Mouse (Mus musculus) cerebellum, postnatal 36 days (tissue): Measurements from ENCODE around the gene Ntpcr.

Experiments
- DNase-seq, 2 experiments: peaks; one replicate each; pipeline ENCODE4 v3.0.0; 2021 to 2022; ENCODE audit warnings: mixed read lengths in 2 of 2

The Ntpcr gene

GRCm38 (mm10) chr8:125726986-125727385 is 2.8 kb upstream of the Ntpcr start:
- DNase-seq = no peak

- no peak for DNase-seq
Observed at GRCm38 (mm10) chr8:125727797-125728196, 2.0 kb upstream of the Ntpcr start.

GRCm38 (mm10) chr8:125733964-125734956 is 4.5 kb downstream of the Ntpcr start:
- peak; percentile 88 to 93 for DNase-seq

GRCm38 (mm10) chr8:125738956-125739355 is 9.2 kb downstream of the Ntpcr start:
- DNase-seq = no peak

- DNase-seq = no peak
Observed at GRCm38 (mm10) chr8:125740655-125741054, 10.9 kb downstream of the Ntpcr start.

- no peak for DNase-seq
Observed at GRCm38 (mm10) chr8:125741377-125741776, 11.6 kb downstream of the Ntpcr start.

GRCm38 (mm10) chr8:125741855-125742254 is 12.1 kb downstream of the Ntpcr start:
- DNase-seq = no peak

GRCm38 (mm10) chr8:125742406-125742805 is 12.6 kb downstream of the Ntpcr start:
- no peak for DNase-seq

GRCm38 (mm10) chr8:125744914-125745576 is 15.3 kb downstream of the Ntpcr start:
- DNase-seq = no peak

- DNase-seq = no peak
Observed at GRCm38 (mm10) chr8:125747390-125747789, 17.6 kb downstream of the Ntpcr start.

GRCm38 (mm10) chr8:125750846-125751245 is 21.1 kb downstream of the Ntpcr start:
- DNase-seq = no peak

- DNase-seq = peak; percentile 38 to 39
Observed at GRCm38 (mm10) chr8:125755896-125756295, 26.1 kb downstream of the Ntpcr start.

- peak; percentile 58 to 72 for DNase-seq
Observed at GRCm38 (mm10) chr8:125756391-125757105, 26.8 kb downstream of the Ntpcr start.

GRCm38 (mm10) chr8:125757106-125757496 is 27.3 kb downstream of the Ntpcr start:
- DNase-seq = no peak

GRCm38 (mm10) chr8:125759022-125759421 is 29.3 kb downstream of the Ntpcr start:
- DNase-seq = peak; percentile 29 to 37

- no peak for DNase-seq
Observed at GRCm38 (mm10) chr8:125763066-125763786, 33.5 kb downstream of the Ntpcr start.

GRCm38 (mm10) chr8:125768079-125768478 is 38.3 kb downstream of the Ntpcr start:
- no peak for DNase-seq

GRCm38 (mm10) chr8:125772300-125772699 is 42.5 kb downstream of the Ntpcr start:
- no peak for DNase-seq

- no peak for DNase-seq
Observed at GRCm38 (mm10) chr8:125773281-125773803, 43.6 kb downstream of the Ntpcr start.

GRCm38 (mm10) chr8:125775031-125775430 is 45.3 kb downstream of the Ntpcr start:
- DNase-seq = no peak

- DNase-seq = no peak
Observed at GRCm38 (mm10) chr8:125776314-125776713, 46.6 kb downstream of the Ntpcr start.

GRCm38 (mm10) chr8:125776800-125777199 is 47.0 kb downstream of the Ntpcr start:
- no peak for DNase-seq
